Mouse (Mus musculus): ENCODE data around the gene Plpp3. TPM values are rescaled to one million over a fixed set of nuclear protein-coding genes. Genes with fewer than 3 reads are reported as not detected.

Gene Plpp3
- total RNA-seq, 2 experiments from 2014 or later, result 197 to 198 TPM

GRCm38 (mm10) chr4:105162676-105163075 is 5.5 kb downstream of the Plpp3 start:
- TF ChIP-seq CTCF (conservative IDR thresholded peaks at IDR 0.05), result no peak
- no peak for DNase-seq (ENCODE audit: low spot score in 2 of 2)
- H3K27ac ChIP-seq, result peak overlapping the region; percentile 93
- H3K4me3 ChIP-seq, result peak overlapping the region; percentile 90

DNA sequence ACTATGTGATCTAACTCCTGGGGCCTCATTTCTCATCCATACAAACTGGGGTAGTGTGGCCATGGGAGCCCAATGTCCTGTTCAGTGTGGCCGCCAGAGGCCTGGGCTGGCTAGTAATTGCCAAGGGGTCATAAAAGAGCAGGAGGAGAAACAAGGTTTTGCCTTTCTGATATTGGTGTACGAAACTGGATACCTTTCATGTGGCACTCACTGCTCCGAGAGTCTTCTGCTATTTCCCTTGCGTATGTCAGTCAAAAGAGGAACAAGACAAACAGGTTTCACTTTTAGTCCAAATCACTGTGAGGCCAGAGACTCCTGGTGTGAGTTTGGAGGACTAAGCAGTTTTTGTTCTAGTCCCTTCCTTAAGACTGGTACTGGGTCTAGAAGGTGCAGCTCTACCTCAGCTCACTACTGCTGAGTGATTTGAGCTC is 6.8 kb downstream of the Plpp3 start:
- no peak for TF ChIP-seq CTCF (conservative IDR thresholded peaks at IDR 0.05)
- peak overlapping the region; percentile 13; the same call in 1 of the 2 replicates for H3K4me3 ChIP-seq
- DNase-seq (ENCODE audit: low spot score in 2 of 2), result no peak
- H3K27ac ChIP-seq, result peak overlapping the region; percentile 93

DNA sequence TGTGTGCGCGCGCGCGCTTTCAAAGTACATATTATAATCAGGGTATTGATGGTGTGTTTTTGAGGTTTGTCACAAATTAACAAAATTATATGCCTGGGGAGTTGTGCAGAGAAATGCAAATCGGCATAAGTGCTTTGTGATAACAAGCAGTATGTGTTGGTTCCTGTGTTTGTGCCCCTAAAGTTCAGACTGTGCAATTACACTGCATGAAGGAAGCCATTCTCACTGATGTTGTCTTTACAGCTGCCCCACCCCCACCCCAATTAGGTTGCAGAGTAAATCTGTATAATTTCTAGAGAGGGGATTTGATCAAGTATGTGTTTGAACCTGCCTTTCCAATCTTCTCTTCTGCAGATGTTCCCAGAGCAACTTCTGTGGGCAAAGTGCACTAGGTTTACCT is 7.8 kb downstream of the Plpp3 start:
- no peak for DNase-seq (ENCODE audit: low spot score in 2 of 2)
- peak; percentile 51 for TF ChIP-seq CTCF (conservative IDR thresholded peaks at IDR 0.05)
- H3K4me3 ChIP-seq, result peak overlapping the region; percentile 24; the same call in 1 of the 2 replicates
- no peak overlapping the region for H3K27ac ChIP-seq

GRCm38 (mm10) chr4:105169093-105169571 is 12.0 kb downstream of the Plpp3 start:
- TF ChIP-seq CTCF (conservative IDR thresholded peaks at IDR 0.05), result no peak
- Histone ChIP-seq H3K27ac (peak overlapping the region; percentile 80), H3K4me3 (0 out of 2 replicates have a peak overlapping the region, but pooled peaks have one; percentile 4)
- DNase-seq (ENCODE audit: low spot score in 2 of 2), result no peak

DNA sequence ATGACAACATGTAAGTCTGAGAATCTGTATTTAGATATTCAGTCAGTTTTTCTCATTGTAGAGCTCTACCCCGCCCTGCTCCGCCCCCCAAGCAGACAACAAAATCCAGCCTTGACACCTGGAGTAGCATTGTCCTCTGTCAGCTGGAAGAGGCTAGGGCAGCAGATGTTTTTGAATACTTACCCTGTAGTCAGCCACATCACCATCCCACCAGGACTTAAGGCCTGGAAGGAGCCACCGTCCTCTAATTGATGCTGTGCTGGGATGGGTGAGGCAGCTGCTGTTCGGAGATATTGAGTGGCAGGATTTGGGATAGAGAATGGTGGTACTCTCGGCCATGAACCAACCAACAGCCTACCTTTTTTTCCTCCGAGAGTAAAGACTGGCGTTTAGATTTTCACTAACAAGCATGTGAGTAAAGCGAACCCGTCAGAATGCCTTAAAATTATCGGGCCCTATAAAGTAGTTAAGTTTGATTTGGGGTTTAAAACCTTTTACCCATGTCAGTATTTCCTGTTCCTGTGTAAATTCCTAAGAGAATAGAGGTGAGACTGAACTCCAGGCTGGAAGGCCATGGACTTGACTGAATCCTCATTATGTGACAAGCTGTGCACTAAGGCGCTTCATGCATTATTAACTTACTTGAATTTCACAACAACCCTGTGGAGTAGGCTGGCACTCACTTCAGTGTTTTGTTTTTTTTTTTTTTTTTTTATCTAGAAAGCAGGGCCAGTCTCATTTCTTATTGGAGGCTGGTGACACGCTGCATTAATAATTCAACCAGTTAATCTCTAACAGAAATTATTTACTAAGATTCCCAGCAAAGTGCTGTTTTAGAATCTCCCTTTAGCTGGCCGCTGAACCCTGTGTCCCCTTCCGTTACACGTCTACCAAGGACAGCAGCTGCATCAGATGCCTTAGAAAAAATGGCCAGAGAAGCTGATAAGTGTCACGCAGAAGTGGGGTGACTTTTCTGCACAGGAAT is 13.0 kb downstream of the Plpp3 start:
- H3K27ac ChIP-seq, result peak overlapping the region; percentile 80
- peak overlapping the region; percentile 2; the same call in 1 of the 2 replicates for H3K4me3 ChIP-seq
- TF ChIP-seq CTCF (conservative IDR thresholded peaks at IDR 0.05), result no peak
- DNase-seq (ENCODE audit: low spot score in 2 of 2), result no peak

DNA sequence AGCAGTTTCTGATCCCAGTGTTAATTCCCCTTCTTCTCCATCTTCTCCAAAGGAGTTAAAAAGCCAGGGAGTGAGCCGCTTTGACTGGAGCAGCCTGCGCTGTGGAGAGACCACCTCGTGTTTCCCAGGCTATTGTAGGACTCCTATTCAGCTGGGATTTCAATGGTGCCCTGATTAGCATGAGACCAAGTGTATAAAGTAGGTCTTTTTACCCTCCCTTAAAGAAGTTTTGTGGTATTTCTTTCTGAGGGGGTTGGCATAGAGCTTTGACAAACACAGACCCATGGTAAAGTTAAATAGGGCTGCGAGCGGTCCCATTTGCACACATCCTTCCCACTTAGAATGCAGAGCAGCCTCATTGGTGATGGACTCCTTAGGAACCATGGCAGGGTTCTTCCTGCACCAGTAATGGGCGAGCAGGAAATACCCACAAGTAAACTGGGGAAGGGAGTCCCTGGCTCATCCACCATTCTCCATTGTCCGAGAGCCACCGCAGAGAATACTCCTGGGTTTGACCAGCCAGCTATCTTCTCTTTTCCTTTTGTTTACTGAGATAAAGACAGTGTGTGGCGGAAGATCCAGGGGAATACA is 13.8 kb downstream of the Plpp3 start:
- Histone ChIP-seq H3K27ac (peak overlapping the region; percentile 80), H3K4me3 (peak overlapping the region; percentile 2)
- TF ChIP-seq CTCF (conservative IDR thresholded peaks at IDR 0.05), result no peak
- peak in 1 of 2 experiments; percentile 51 for DNase-seq (ENCODE audit: low spot score in 2 of 2)

GRCm38 (mm10) chr4:105171432-105171831 is 14.3 kb downstream of the Plpp3 start:
- DNase-seq (ENCODE audit: low spot score in 2 of 2), result peak in 1 of 2 experiments; percentile 50
- Histone ChIP-seq H3K27ac (peak overlapping the region; percentile 80), H3K4me3 (peak overlapping the region; percentile 2)
- TF ChIP-seq CTCF (conservative IDR thresholded peaks at IDR 0.05), result no peak

GRCm38 (mm10) chr4:105174778-105175177 is 17.6 kb downstream of the Plpp3 start:
- Histone ChIP-seq H3K27ac (peak overlapping the region; percentile 87), H3K4me3 (no peak overlapping the region)
- no peak for TF ChIP-seq CTCF (conservative IDR thresholded peaks at IDR 0.05)
- no peak for DNase-seq (ENCODE audit: low spot score in 2 of 2)

- DNase-seq (ENCODE audit: low spot score in 2 of 2), result peak; percentile 38 to 85
- TF ChIP-seq CTCF (conservative IDR thresholded peaks at IDR 0.05), result no peak
Measured at GRCm38 (mm10) chr4:105175255-105176035, 18.3 kb downstream of the Plpp3 start.

DNA sequence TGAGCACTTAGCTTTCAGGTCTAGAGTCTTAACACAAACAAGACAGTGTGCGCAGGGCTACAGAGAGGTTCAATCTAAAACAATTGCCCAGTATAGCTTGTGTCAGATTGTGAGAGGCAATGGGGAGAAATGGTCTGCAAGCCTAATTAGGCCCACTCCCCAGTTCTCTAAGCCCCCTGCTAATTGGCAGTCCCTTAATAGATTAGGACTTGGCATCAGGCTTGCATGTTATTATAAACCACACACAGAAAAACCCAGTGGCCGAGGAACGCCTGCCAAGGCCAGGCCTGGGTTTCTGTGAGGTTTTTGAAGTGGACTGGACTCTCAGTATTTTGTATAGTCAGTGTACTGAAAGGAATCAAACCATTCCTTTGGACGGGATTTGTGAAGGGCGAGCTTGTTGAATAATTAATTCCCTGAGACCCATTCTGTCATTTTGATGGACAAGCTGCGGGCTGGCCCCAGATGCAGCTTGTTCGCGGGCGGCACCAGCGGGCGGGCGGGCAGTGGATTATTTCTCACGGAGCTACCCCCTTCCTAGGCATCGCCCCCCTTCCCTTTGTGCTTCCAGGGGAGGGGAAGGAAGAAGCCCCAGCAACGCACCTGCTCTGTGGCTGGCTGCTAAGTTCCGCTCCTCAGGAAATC is 24.0 kb downstream of the Plpp3 start:
- no peak for TF ChIP-seq CTCF (conservative IDR thresholded peaks at IDR 0.05)
- Histone ChIP-seq H3K27ac (peak overlapping the region; percentile 89), H3K4me3 (peak overlapping the region; percentile 1; the same call in 1 of the 2 replicates)
- peak; percentile 53 to 82 for DNase-seq (ENCODE audit: low spot score in 2 of 2)

More at GRCm38 (mm10) chr4:105175255-105176035, 18.3 kb downstream of the Plpp3 start:
- no peak overlapping the region; the same call in 1 of the 2 replicates for H3K4me3 ChIP-seq
- peak overlapping the region; percentile 82 for H3K27ac ChIP-seq

- no peak for DNase-seq (ENCODE audit: low spot score in 2 of 2)
- peak overlapping the region; percentile 89 for H3K27ac ChIP-seq
- peak overlapping the region; percentile 1; the same call in 1 of the 2 replicates for H3K4me3 ChIP-seq
- TF ChIP-seq CTCF (conservative IDR thresholded peaks at IDR 0.05), result no peak
Measured at GRCm38 (mm10) chr4:105181659-105182167, 24.6 kb downstream of the Plpp3 start.
